Mouse (Mus musculus) liver, adult 2 months (tissue): ENCODE results near the gene Olfr1394.

Experiments
- CTCF ChIP-seq: fragments of 200-500 bp; IDR thresholded peaks from 2 replicates; pipeline ENCODE4 v1.5.1; 2011; ENCODE audit warnings: low read depth, low read length, control low read depth
- POLR2A ChIP-seq: fragments of 200-500 bp; IDR thresholded peaks from 2 replicates; pipeline ENCODE4 v1.6.1; 2011; ENCODE audit warnings: low read length, control low read depth; ENCODE audit not compliant: insufficient read depth; ENCODE audit errors: extremely low read depth

DNA sequence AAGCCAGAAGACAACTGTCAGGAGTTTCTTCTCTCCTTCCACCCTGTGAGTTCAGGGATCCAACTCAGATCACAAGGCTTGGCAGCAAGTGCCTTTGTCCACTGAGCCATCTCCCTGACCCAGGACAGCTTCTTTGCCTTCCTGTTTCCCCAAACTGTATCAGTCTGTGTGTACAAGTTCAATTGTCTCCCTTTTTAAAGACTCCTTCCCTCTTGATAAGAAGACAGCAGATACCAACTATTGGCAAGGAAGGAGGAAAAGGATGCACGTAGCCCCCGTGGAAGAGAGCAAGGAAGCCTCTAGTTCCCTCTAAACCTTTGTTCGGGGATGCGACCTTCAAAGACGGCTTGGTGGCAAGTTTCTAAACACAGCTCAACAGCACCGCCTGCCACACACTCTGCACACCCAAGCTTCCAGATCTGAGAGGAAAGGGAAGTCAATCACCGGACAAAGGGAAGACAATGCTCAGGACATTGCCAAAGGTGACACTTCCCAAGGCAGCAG is 41.7 kb downstream of the Olfr1394 start:
- no peak for TF ChIP-seq POLR2A
- no peak for TF ChIP-seq CTCF
